Mouse (Mus musculus) midbrain, embryonic 13.5 days (tissue): Measurements from ENCODE around the gene Krtap24-1. TPM values are rescaled to one million over a fixed set of nuclear protein-coding genes. Genes with fewer than 3 reads are reported as not detected.

Source experiments
- ATAC-seq: fragments of 200-750 bp; cut with Nextera tagmentation; 2 replicates; pipeline ENCODE4 v1.8.0; 2017; ENCODE audit warnings: mild to moderate bottlenecking, moderate TSS enrichment, moderate library complexity
- H3K27ac ChIP-seq: fragments of 300-500 bp; sonication (generic); 2 replicates; pipeline ENCODE4 v1.5.1; 2015; ENCODE audit warnings: inconsistent platforms, mild to moderate bottlenecking, moderate library complexity
- H3K27me3 ChIP-seq: fragments of 300-500 bp; sonication (generic); 2 replicates; pipeline ENCODE4 v1.6.1; 2015; ENCODE audit warnings: mild to moderate bottlenecking, inconsistent platforms
- H3K36me3 ChIP-seq: fragments of 300-500 bp; sonication (generic); 2 replicates; pipeline ENCODE4 v1.6.1; 2015; ENCODE audit warnings: mild to moderate bottlenecking, inconsistent platforms
- H3K4me1 ChIP-seq: fragments of 300-500 bp; sonication (generic); replicated peaks from 2 replicates; pipeline ENCODE4 v1.6.1; 2015; ENCODE audit warnings: inconsistent platforms
- H3K4me2 ChIP-seq: fragments of 300-500 bp; sonication (generic); replicated peaks from 2 replicates; pipeline ENCODE4 v1.6.1; 2015; ENCODE audit warnings: moderate library complexity, mild to moderate bottlenecking, inconsistent platforms
- H3K4me3 ChIP-seq: fragments of 300-500 bp; sonication (generic); replicated peaks from 2 replicates; pipeline ENCODE4 v1.5.1; 2015; ENCODE audit warnings: mild to moderate bottlenecking, inconsistent platforms
- H3K9ac ChIP-seq: fragments of 300-500 bp; sonication (generic); replicated peaks from 2 replicates; pipeline ENCODE4 v1.6.1; 2015; ENCODE audit warnings: mild to moderate bottlenecking, inconsistent platforms
- H3K9me3 ChIP-seq: fragments of 300-500 bp; sonication (generic); 2 replicates; pipeline ENCODE4 v1.6.1; 2016; ENCODE audit warnings: mild to moderate bottlenecking, inconsistent platforms
- WGBS: fragments of 180-500 bp; shearing (Covaris S2); methylation state at CpG from one replicate; pipeline ENCODE4 v1.1.7; 2015; 5-methylcytosine and 5-hydroxymethylcytosine counted together
- polyA plus RNA-seq: library from polyadenylated mRNA; unstranded; fragments of >200 nt; fragmentation: Nextera tagmentation; extraction: Ambion mirVana; gene quantifications from 2 replicates; pipeline ENCODE4 v1.2.1, GENCODE M21; 2015

Krtap24-1 gene
- polyA plus RNA-seq, 1 experiment from 2014 or later, result not detected

DNA sequence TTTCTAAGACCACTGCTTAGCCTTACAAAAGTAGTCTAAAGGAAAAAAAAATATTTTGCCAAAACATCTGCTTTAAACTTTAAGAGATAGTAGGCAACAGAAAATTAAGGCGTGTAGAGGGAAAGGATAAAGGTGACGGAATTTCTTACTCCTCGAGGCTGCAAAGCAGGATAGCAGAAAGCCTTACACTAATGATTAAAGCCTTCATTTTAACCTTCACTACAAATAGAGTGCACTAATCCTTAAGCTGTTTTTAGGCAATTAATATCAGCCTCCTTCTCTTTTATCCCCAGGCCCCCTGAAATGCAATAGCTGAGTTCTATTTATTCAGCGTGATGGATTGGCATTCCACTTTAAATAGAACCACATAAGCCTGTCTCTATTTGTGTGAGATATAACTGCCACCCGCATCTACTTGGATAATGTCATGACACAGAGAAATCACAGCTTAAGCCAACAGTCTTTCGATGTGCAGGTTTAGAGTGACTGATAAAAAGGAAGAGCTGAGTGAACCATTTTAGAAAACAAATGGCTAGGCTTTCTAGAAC, 50.4 kb downstream of the Krtap24-1 start:
- H3K9ac ChIP-seq, result no peak overlapping the region

More for the DNA sequence above, 50.4 kb downstream of the Krtap24-1 start:
- ATAC-seq, result peak; percentile 43; the same call in 1 of the 2 replicates
- Histone ChIP-seq H3K27ac (no peak overlapping the region), H3K27me3 (no peaks in the 10 kb centered on the region), H3K4me1 (no peaks in the 10 kb centered on the region), H3K9me3 (no peaks in the 10 kb centered on the region), H3K36me3 (no peaks in the 10 kb centered on the region), H3K4me3 (no peak overlapping the region), H3K4me2 (no peak overlapping the region)
- 29% methylated on average over 6 of the region's 6 CpGs for WGBS

Other genes starting within 250 kb of the Krtap24-1 start
- not detected in 2 replicates for gene Cldn17, start 105.3 kb downstream of the Krtap24-1 start, polyA plus RNA-seq
- not detected in 2 replicates for gene Cldn8, start 49.1 kb downstream of the Krtap24-1 start, polyA plus RNA-seq
- gene 2310079G19Rik, start 15.4 kb upstream of the Krtap24-1 start, polyA plus RNA-seq, result not detected in 2 replicates
- gene Krtap26-1, start 35.5 kb upstream of the Krtap24-1 start, polyA plus RNA-seq, result not detected in 2 replicates
- gene Krtap27-1, start 59.4 kb upstream of the Krtap24-1 start, polyA plus RNA-seq, result not detected in 2 replicates
- gene 2310061N02Rik, start 95.7 kb upstream of the Krtap24-1 start, polyA plus RNA-seq, result not detected in 2 replicates
- not detected in 2 replicates for gene Krtap13-1, start 116.6 kb upstream of the Krtap24-1 start, polyA plus RNA-seq
- not detected in 2 replicates for gene Krtap13, start 139.4 kb upstream of the Krtap24-1 start, polyA plus RNA-seq
- gene 2310034C09Rik, start 146.6 kb upstream of the Krtap24-1 start, polyA plus RNA-seq, result not detected in 2 replicates
- gene 2310057N15Rik, start 161.9 kb upstream of the Krtap24-1 start, polyA plus RNA-seq, result not detected in 2 replicates
- gene Gm5965, start 165.6 kb upstream of the Krtap24-1 start, polyA plus RNA-seq, result not detected in 2 replicates
- not detected in 2 replicates for gene Gm20741, start 199.9 kb upstream of the Krtap24-1 start, polyA plus RNA-seq
- not detected in 2 replicates for gene Krtap15, start 207.9 kb upstream of the Krtap24-1 start, polyA plus RNA-seq
- gene Krtap14, start 213.9 kb upstream of the Krtap24-1 start, polyA plus RNA-seq, result not detected in 2 replicates